Mouse (Mus musculus) midbrain, embryonic 14.5 days (tissue): ENCODE measurements around the gene Mrc1. TPM values are rescaled to one million over a fixed set of nuclear protein-coding genes. Genes with fewer than 3 reads are reported as not detected.
"Not testable (repeated sequence)": the region's sequence is repeated elsewhere in the genome, so short reads cannot be mapped to it uniquely, and the experiment has no call there.

Source experiments
- ATAC-seq: fragments of 200-750 bp; cut with Nextera tagmentation; 2 replicates; pipeline ENCODE4 v1.8.0; 2017; ENCODE audit warnings: moderate number of reproducible peaks, moderate library complexity; ENCODE audit not compliant: low FRiP score, low TSS enrichment
- DNase-seq: peaks from one replicate; pipeline ENCODE4 v3.0.0-alpha.2; 2015
- H3K27ac ChIP-seq: fragments of 300-500 bp; sonication (generic); replicated peaks from 2 replicates; pipeline ENCODE4 v1.5.1; 2014; ENCODE audit warnings: mild to moderate bottlenecking, low read depth, low read length, moderate library complexity
- H3K27me3 ChIP-seq: fragments of 300-500 bp; sonication (generic); 2 replicates; pipeline ENCODE4 v1.6.1; 2014; ENCODE audit warnings: low read length, control low read depth, mixed read lengths; ENCODE audit not compliant: control insufficient read depth, insufficient read depth
- H3K36me3 ChIP-seq: fragments of 300-500 bp; sonication (generic); 2 replicates; pipeline ENCODE4 v1.6.1; 2014; ENCODE audit warnings: low read length, control low read depth; ENCODE audit not compliant: control insufficient read depth, insufficient read depth
- H3K4me1 ChIP-seq: fragments of 300-500 bp; sonication (generic); 2 replicates; pipeline ENCODE4 v1.6.1; 2014; ENCODE audit warnings: mild to moderate bottlenecking, antibody characterized with exemption, low read length, control low read depth; ENCODE audit not compliant: control insufficient read depth, insufficient read depth
- H3K4me2 ChIP-seq: fragments of 300-500 bp; sonication (generic); 2 replicates; pipeline ENCODE4 v1.6.1; 2014; ENCODE audit warnings: mild to moderate bottlenecking, low read length, moderate library complexity
- H3K4me3 ChIP-seq: fragments of 300-500 bp; sonication (generic); replicated peaks from 2 replicates; pipeline ENCODE4 v1.5.1; 2014; ENCODE audit warnings: low read depth, low read length
- H3K9ac ChIP-seq: fragments of 300-500 bp; sonication (generic); replicated peaks from 2 replicates; pipeline ENCODE4 v1.6.1; 2014; ENCODE audit warnings: mild to moderate bottlenecking, low read length, moderate library complexity
- H3K9me3 ChIP-seq: fragments of 300-500 bp; sonication (generic); 2 replicates; pipeline ENCODE4 v1.6.1; 2016; ENCODE audit warnings: low read length, control low read depth, mixed read lengths; ENCODE audit not compliant: control insufficient read depth
- WGBS: fragments of 180-500 bp; shearing (Covaris S2); extraction: QIAGEN DNeasy Blood & Tissue Kit; methylation state at CpG from one replicate; pipeline ENCODE4 v1.1.7; 2014; 5-methylcytosine and 5-hydroxymethylcytosine counted together
- polyA plus RNA-seq: library from polyadenylated mRNA; unstranded; fragments of >200 nt; fragmentation: Nextera tagmentation; extraction: Ambion mirVana; gene quantifications from 2 replicates; pipeline ENCODE4 v1.2.1, GENCODE M21; 2014

Gene Mrc1
- 0.15 and 6.8 TPM in 2 replicates for polyA plus RNA-seq

DNA sequence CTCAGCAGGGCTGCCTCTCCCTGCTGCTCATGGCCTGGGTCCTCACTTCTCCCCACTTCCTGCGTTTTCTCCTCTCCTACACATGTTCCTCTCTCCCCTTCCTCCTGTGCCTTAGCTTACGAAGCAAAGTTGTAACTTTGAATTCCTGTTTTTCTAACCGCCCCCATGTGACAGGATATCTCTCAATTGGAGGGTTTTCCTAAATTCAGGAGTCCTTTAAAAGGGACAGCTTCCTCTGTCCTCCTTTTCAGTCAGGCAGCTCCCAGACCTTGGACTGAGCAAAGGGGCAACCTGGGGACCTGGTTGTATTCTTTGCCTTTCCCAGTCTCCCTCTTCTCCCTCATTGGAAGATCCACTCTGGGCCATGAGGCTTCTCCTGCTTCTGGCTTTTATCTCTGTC, at the start of gene Mrc1:
Mrc1 (plus strand) TSS at position 244 of the 400 bp plus-strand sequence.
- Histone ChIP-seq H3K9me3 (no peaks in the 10 kb centered on the region), H3K4me3 (no peak within 1 kb of the TSS), H3K36me3 (no peaks in the 10 kb centered on the region), H3K27ac (no peak within 1 kb of the TSS), H3K9ac (no peak within 1 kb of the TSS), H3K27me3 (no peaks in the 10 kb centered on the region), H3K4me2 (no peak within 1 kb of the TSS), H3K4me1 (no peaks in the 10 kb centered on the region)
- ATAC-seq: no peak
- no peak for DNase-seq
- WGBS: 70% methylated on average over 3 of the region's 3 CpGs

GRCm38 (mm10) chr2:14184375-14184774, 44.8 kb upstream of the Mrc1 start:
- H3K4me3 ChIP-seq: no peak overlapping the region
- H3K4me2 ChIP-seq: no peak overlapping the region
- DNase-seq (no peak), ATAC-seq (no peak)
- H3K9me3 ChIP-seq: no peaks in the 10 kb centered on the region
- no peaks in the 10 kb centered on the region for H3K27me3 ChIP-seq
- H3K9ac ChIP-seq: no peak overlapping the region
- H3K36me3 ChIP-seq: no peaks in the 10 kb centered on the region
- H3K4me1 ChIP-seq: no peaks in the 10 kb centered on the region
- H3K27ac ChIP-seq: no peak overlapping the region

- ATAC-seq: no peak
- H3K4me1 ChIP-seq: no peaks in the 10 kb centered on the region
- DNase-seq: no peak
- no peaks in the 10 kb centered on the region for H3K27me3 ChIP-seq
- no peaks in the 10 kb centered on the region for H3K9me3 ChIP-seq
- H3K9ac ChIP-seq: no peak overlapping the region
- H3K4me2 ChIP-seq: no peak overlapping the region
- H3K4me3 ChIP-seq: no peak overlapping the region
- H3K27ac ChIP-seq: no peak overlapping the region
- H3K36me3 ChIP-seq: no peaks in the 10 kb centered on the region
- WGBS: 91% methylated on average over 4 of the region's 4 CpGs
Observed at GRCm38 (mm10) chr2:14190684-14191083, 38.5 kb upstream of the Mrc1 start.

GRCm38 (mm10) chr2:14191601-14192000, 37.6 kb upstream of the Mrc1 start:
- Histone ChIP-seq H3K36me3 (no peaks in the 10 kb centered on the region), H3K4me1 (no peaks in the 10 kb centered on the region), H3K4me3 (no peak overlapping the region), H3K27me3 (no peaks in the 10 kb centered on the region), H3K9me3 (no peaks in the 10 kb centered on the region), H3K27ac (no peak overlapping the region), H3K9ac (no peak overlapping the region), H3K4me2 (no peak overlapping the region)
- no peak for DNase-seq
- 86% methylated on average over 4 of the region's 4 CpGs for WGBS
- no peak for ATAC-seq

DNA sequence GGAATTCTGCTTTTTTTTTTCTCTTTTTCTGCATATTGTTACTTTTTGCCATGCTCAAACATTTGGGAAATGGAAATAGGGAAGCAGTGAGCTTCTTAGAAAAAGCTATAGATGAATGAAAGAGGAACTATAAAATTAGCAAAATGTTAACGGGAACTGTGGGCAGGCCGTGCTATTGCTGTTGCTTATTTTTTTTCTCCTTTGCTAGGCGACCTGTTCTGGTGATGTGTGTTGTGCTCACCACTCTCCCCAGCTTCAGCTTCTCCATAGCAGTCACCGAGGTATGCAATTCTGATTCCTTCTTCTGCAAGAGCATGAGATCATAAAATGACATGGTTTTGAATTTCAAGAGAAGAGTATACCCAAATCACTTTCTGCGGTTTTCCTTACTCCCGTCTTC, 37.1 kb upstream of the Mrc1 start:
- DNase-seq: no peak
- no peaks in the 10 kb centered on the region for H3K27me3 ChIP-seq
- no peaks in the 10 kb centered on the region for H3K36me3 ChIP-seq
- WGBS: 89% methylated on average over 6 of the region's 6 CpGs
- H3K9me3 ChIP-seq: no peaks in the 10 kb centered on the region
- H3K4me1 ChIP-seq: no peaks in the 10 kb centered on the region
- no peak overlapping the region for H3K27ac ChIP-seq
- ATAC-seq: no peak
- no peak overlapping the region for H3K9ac ChIP-seq
- no peak overlapping the region for H3K4me3 ChIP-seq
- no peak overlapping the region for H3K4me2 ChIP-seq

GRCm38 (mm10) chr2:14198325-14198903, 30.8 kb upstream of the Mrc1 start:
- not testable (repeated sequence) for H3K4me3 ChIP-seq, H3K36me3 ChIP-seq, H3K9me3 ChIP-seq, DNase-seq, H3K4me1 ChIP-seq, H3K27ac ChIP-seq, H3K9ac ChIP-seq, H3K27me3 ChIP-seq, H3K4me2 ChIP-seq, ATAC-seq
- WGBS: no CpG with 5 or more reads among the region's 2 CpGs

- no peaks in the 10 kb centered on the region for H3K9me3 ChIP-seq
- H3K4me1 ChIP-seq: no peaks in the 10 kb centered on the region
- WGBS: 56% methylated on average over 2 of the region's 2 CpGs
- no peak for DNase-seq
- no peak overlapping the region for H3K4me2 ChIP-seq
- H3K27ac ChIP-seq: no peak overlapping the region
- H3K9ac ChIP-seq: no peak overlapping the region
- no peaks in the 10 kb centered on the region for H3K27me3 ChIP-seq
- no peaks in the 10 kb centered on the region for H3K36me3 ChIP-seq
- no peak overlapping the region for H3K4me3 ChIP-seq
- no peak for ATAC-seq
Observed at GRCm38 (mm10) chr2:14199621-14200020, 29.6 kb upstream of the Mrc1 start.

- DNase-seq, H3K4me1 ChIP-seq, H3K4me3 ChIP-seq, H3K9ac ChIP-seq, H3K27me3 ChIP-seq, H3K27ac ChIP-seq, H3K9me3 ChIP-seq, H3K36me3 ChIP-seq, ATAC-seq, H3K4me2 ChIP-seq: not testable (repeated sequence)
- WGBS: no CpG with 5 or more reads among the region's 2 CpGs
Observed at GRCm38 (mm10) chr2:14200879-14201445, 28.2 kb upstream of the Mrc1 start.

DNA sequence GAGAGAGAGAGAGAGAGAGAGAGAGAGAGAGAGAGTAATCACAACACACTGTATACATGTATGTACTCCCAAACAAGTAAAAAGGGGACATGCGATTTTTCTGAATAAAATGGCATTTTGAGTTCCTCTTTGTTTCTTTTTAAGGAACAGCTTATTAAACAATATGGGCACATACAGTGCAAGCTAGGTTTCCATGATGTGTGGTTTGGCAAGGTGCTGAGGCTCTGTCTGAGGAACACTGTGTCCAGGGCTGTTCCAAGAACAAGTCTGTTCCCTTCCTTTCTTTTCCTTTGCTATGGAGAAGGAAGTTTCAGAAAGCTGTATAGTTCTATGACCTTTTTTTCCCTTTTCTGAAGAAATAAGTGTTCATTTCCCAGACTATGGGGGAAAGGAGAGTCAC, 24.9 kb upstream of the Mrc1 start:
- Histone ChIP-seq H3K4me2 (no peak overlapping the region), H3K9ac (no peak overlapping the region), H3K4me3 (no peak overlapping the region), H3K9me3 (no peaks in the 10 kb centered on the region), H3K27ac (no peak overlapping the region), H3K4me1 (no peaks in the 10 kb centered on the region), H3K27me3 (no peaks in the 10 kb centered on the region), H3K36me3 (no peaks in the 10 kb centered on the region)
- ATAC-seq: no peak
- WGBS: 94% methylated on average over 1 of the region's 1 CpGs
- no peak for DNase-seq
